In genomic region chr3:27626301-27626700, GRCm38 (mm10) we compare ENCODE assay signal across 28 mouse cellular contexts.
DNase-seq lines count a peak whose midpoint lies in the region; ATAC-seq lines count a peak whose summit lies in the region.
"Had no signal": no experiment of that assay in that cellular context is flagged by ENCODE, and none has a peak within 500 bp of the region (broad histone marks: within the 10 kb centered on the region; RNA-seq: fewer than 3 reads in every experiment).

No protein-coding gene starts in this region.

- intact Hi-C loops in heart, postnatal 36 days (cut with DNase I) = no loop called here

- DNase-seq in heart, adult 11 months = peak; percentile 90
- no peak for DNase-seq in heart, postnatal 36 days
- no peak for DNase-seq in heart, adult 18-20 months
- no peak for DNase-seq in midbrain, embryonic 14.5 days
- no peak for DNase-seq in midbrain, embryonic 10.5 days (ENCODE audit: low spot score)
- no peak for DNase-seq in layer of hippocampus, postnatal 10 days (ENCODE audit: low spot score in 2 of 2)
- DNase-seq: adrenal gland, postnatal 14 days; cerebellum, adult 11 months; cerebellum, adult 9-10 months; gastrocnemius, postnatal 14 days; kidney, postnatal 36 days; liver, embryonic 13.5 days; lung, adult 18-20 months; lung, postnatal 4 days; right cerebral cortex, postnatal 14 days; thymus, postnatal 4 days had no signal

- H3K4me1 ChIP-seq in heart, embryonic 14.5 days (ENCODE audit: control insufficient read depth in 2 of 2, insufficient read depth in 2 of 2, low read length in 2 of 2) = peaks cover 24 to 44% of the 10 kb centered on the region in 2 experiments
- peaks cover 9% of the 10 kb centered on the region for H3K4me1 ChIP-seq in midbrain, embryonic 14.5 days (ENCODE audit: control insufficient read depth, insufficient read depth, low read length)
- H3K4me1 ChIP-seq in midbrain, embryonic 10.5 days = peaks cover 7% of the 10 kb centered on the region
- H3K4me1 ChIP-seq: limb, embryonic 10.5 days; megakaryocyte, embryonic 14.5 days had no signal

- peak overlapping the region; percentile 31 to 52; a peak in 2 of 4 replicates for H3K27ac ChIP-seq in heart, embryonic 14.5 days (replicated peaks in 1 of 2; ENCODE audit: control insufficient read depth in 1 of 2, insufficient read depth in 1 of 2, low read depth in 2 of 2, low read length in 2 of 2)
- H3K27ac ChIP-seq in midbrain, embryonic 14.5 days (replicated peaks; ENCODE audit: low read depth, low read length) = 0 out of 2 replicates have a peak overlapping the region, but pooled peaks have one; percentile 62
- H3K27ac ChIP-seq in midbrain, embryonic 10.5 days (replicated peaks) = no peak overlapping the region
- H3K27ac ChIP-seq: embryonic facial prominence, embryonic 15.5 days; intestine, embryonic 15.5 days; layer of hippocampus, adult 2 months; limb, embryonic 10.5 days; limb, embryonic 15.5 days; liver, embryonic 13.5 days had no signal

- no peak for ATAC-seq in heart, embryonic 14.5 days (ENCODE audit: insufficient number of reproducible peaks, insufficient read depth, low FRiP score, low read depth)
- no peak for ATAC-seq in midbrain, embryonic 14.5 days (ENCODE audit: low FRiP score, low TSS enrichment)
- ATAC-seq: CD4-positive, CD25-positive, alpha-beta regulatory T cell, adult 4 months; forebrain, embryonic 13.5 days; hindbrain, postnatal 0 days; intestine, embryonic 15.5 days; lung, postnatal 0 days had no signal

- no peaks in the 10 kb centered on the region for H3K27me3 ChIP-seq in heart, embryonic 14.5 days (ENCODE audit: control insufficient read depth, insufficient read depth, low read length)
- no peaks in the 10 kb centered on the region for H3K27me3 ChIP-seq in midbrain, embryonic 14.5 days (ENCODE audit: control insufficient read depth, insufficient read depth, low read length)
- no peaks in the 10 kb centered on the region for H3K27me3 ChIP-seq in midbrain, embryonic 10.5 days (ENCODE audit: low read depth, poor library complexity, severe bottlenecking)
- H3K27me3 ChIP-seq: embryonic facial prominence, embryonic 15.5 days; forebrain, embryonic 13.5 days; hindbrain, embryonic 12.5 days; intestine, embryonic 15.5 days; limb, embryonic 15.5 days; liver, embryonic 13.5 days; megakaryocyte, embryonic 14.5 days had no signal

- 0 out of 2 replicates have a peak, but pooled peaks cover 8% of the 10 kb centered on the region for H3K36me3 ChIP-seq in heart, embryonic 14.5 days (ENCODE audit: control insufficient read depth, insufficient read depth, low read length)
- no peaks in the 10 kb centered on the region for H3K36me3 ChIP-seq in midbrain, embryonic 14.5 days (ENCODE audit: control insufficient read depth, insufficient read depth, low read length)
- H3K36me3 ChIP-seq in midbrain, embryonic 10.5 days = peaks cover 10% of the 10 kb centered on the region
- H3K36me3 ChIP-seq: embryonic facial prominence, embryonic 15.5 days; hindbrain, embryonic 12.5 days; intestine, embryonic 15.5 days; liver, embryonic 13.5 days had no signal

- H3K9ac ChIP-seq in heart, embryonic 14.5 days (ENCODE audit: low read length) = no peak overlapping the region
- H3K9ac ChIP-seq in midbrain, embryonic 14.5 days (replicated peaks; ENCODE audit: low read length) = no peak overlapping the region
- H3K9ac ChIP-seq: embryonic facial prominence, embryonic 15.5 days; forebrain, embryonic 13.5 days; hindbrain, embryonic 12.5 days; intestine, embryonic 15.5 days; limb, embryonic 15.5 days; liver, embryonic 13.5 days had no signal

- WGBS in heart, embryonic 14.5 days = 68% methylated on average over 8 of the region's 8 CpGs
- WGBS in midbrain, embryonic 14.5 days = 90% methylated on average over 8 of the region's 8 CpGs
- 88% methylated on average over 8 of the region's 8 CpGs for WGBS in midbrain, embryonic 10.5 days

- no peak overlapping the region for H3K4me2 ChIP-seq in heart, embryonic 14.5 days (ENCODE audit: low read length)
- H3K4me2 ChIP-seq in midbrain, embryonic 14.5 days (ENCODE audit: low read length) = no peak overlapping the region
- H3K4me2 ChIP-seq: embryonic facial prominence, embryonic 15.5 days; forebrain, embryonic 13.5 days; hindbrain, embryonic 12.5 days; intestine, embryonic 15.5 days; limb, embryonic 15.5 days; liver, embryonic 13.5 days had no signal

- no peak overlapping the region for H3K4me3 ChIP-seq in heart, embryonic 14.5 days (ENCODE audit: control insufficient read depth in 1 of 2, insufficient read depth in 1 of 2, low read depth in 1 of 2, low read length in 2 of 2)
- no peak overlapping the region for H3K4me3 ChIP-seq in midbrain, embryonic 14.5 days (replicated peaks; ENCODE audit: low read depth, low read length)
- no peak overlapping the region for H3K4me3 ChIP-seq in midbrain, embryonic 10.5 days
- H3K4me3 ChIP-seq: embryonic facial prominence, embryonic 15.5 days; forebrain, embryonic 13.5 days; hindbrain, embryonic 12.5 days; intestine, embryonic 15.5 days; layer of hippocampus, adult 2 months; limb, embryonic 10.5 days; limb, embryonic 15.5 days; liver, embryonic 13.5 days; megakaryocyte, embryonic 14.5 days had no signal

- no peaks in the 10 kb centered on the region for H3K9me3 ChIP-seq in heart, embryonic 14.5 days (ENCODE audit: control insufficient read depth, low read length)
- H3K9me3 ChIP-seq in midbrain, embryonic 14.5 days (ENCODE audit: control insufficient read depth, low read length) = no peaks in the 10 kb centered on the region
- H3K9me3 ChIP-seq in midbrain, embryonic 10.5 days (replicated peaks) = no peaks in the 10 kb centered on the region
- H3K9me3 ChIP-seq: embryonic facial prominence, embryonic 15.5 days; forebrain, embryonic 13.5 days; hindbrain, embryonic 12.5 days; intestine, embryonic 15.5 days; limb, embryonic 10.5 days; limb, embryonic 15.5 days; liver, embryonic 13.5 days had no signal
